Mouse (Mus musculus): ENCODE results near the gene Nme7.

Nme7 gene

GRCm38 (mm10) chr1:164458621-164459051, 154.7 kb downstream of the Nme7 start:
- DNase-seq (ENCODE audit: low spot score in 2 of 2) = no peak

GRCm38 (mm10) chr1:164459127-164459905, 155.4 kb downstream of the Nme7 start:
- no peak for DNase-seq (ENCODE audit: low spot score in 2 of 2)

GRCm38 (mm10) chr1:164460921-164461697, 157.2 kb downstream of the Nme7 start:
- no peak for DNase-seq (ENCODE audit: low spot score in 2 of 2)

- DNase-seq (ENCODE audit: low spot score in 2 of 2) = peak; percentile 75 to 83
These were observed 157.8 kb downstream of the Nme7 start for GRCm38 (mm10) chr1:164461726-164462125.

GRCm38 (mm10) chr1:164467406-164467805, 163.5 kb downstream of the Nme7 start:
- DNase-seq (ENCODE audit: low spot score in 2 of 2) = no peak

GRCm38 (mm10) chr1:164468329-164468728, 164.4 kb downstream of the Nme7 start:
- DNase-seq (ENCODE audit: low spot score in 2 of 2) = no peak

GRCm38 (mm10) chr1:164470985-164471384, 167.1 kb downstream of the Nme7 start:
- DNase-seq (ENCODE audit: low spot score in 2 of 2) = no peak

GRCm38 (mm10) chr1:164471632-164472031, 167.7 kb downstream of the Nme7 start:
- DNase-seq (ENCODE audit: low spot score in 2 of 2) = no peak

- DNase-seq (ENCODE audit: low spot score in 2 of 2) = no peak
These were observed 169.5 kb downstream of the Nme7 start for GRCm38 (mm10) chr1:164473398-164473797.

GRCm38 (mm10) chr1:164474310-164474709, 170.4 kb downstream of the Nme7 start:
- DNase-seq (ENCODE audit: low spot score in 2 of 2) = no peak

- DNase-seq (ENCODE audit: low spot score in 2 of 2) = no peak
These were observed 171.0 kb downstream of the Nme7 start for GRCm38 (mm10) chr1:164474778-164475511.

- DNase-seq (ENCODE audit: low spot score in 2 of 2) = no peak
These were observed 172.0 kb downstream of the Nme7 start for GRCm38 (mm10) chr1:164475895-164476294.

- no peak for DNase-seq (ENCODE audit: low spot score in 2 of 2)
These were observed 177.1 kb downstream of the Nme7 start for GRCm38 (mm10) chr1:164480755-164481644.

- no peak for DNase-seq (ENCODE audit: low spot score in 2 of 2)
These were observed 177.9 kb downstream of the Nme7 start for GRCm38 (mm10) chr1:164481645-164482354.

GRCm38 (mm10) chr1:164482833-164483232, 178.9 kb downstream of the Nme7 start:
- DNase-seq (ENCODE audit: low spot score in 2 of 2) = no peak

GRCm38 (mm10) chr1:164483728-164484127, 179.8 kb downstream of the Nme7 start:
- no peak for DNase-seq (ENCODE audit: low spot score in 2 of 2)
